Mouse (Mus musculus) erythroblast, embryonic 14.5 days (primary cell): ENCODE data around the gene Nipal4.

ENCODE experiments used
- GATA1 ChIP-seq: IDR thresholded peaks from 2 replicates; pipeline ENCODE4 v1.6.1; 2012; ENCODE audit warnings: low read length, inconsistent platforms, mixed read lengths
- TAL1 ChIP-seq: IDR thresholded peaks from 3 replicates; pipeline ENCODE4 v1.6.1; 2012; ENCODE audit warnings: low read length, inconsistent platforms, mixed read lengths

DNA sequence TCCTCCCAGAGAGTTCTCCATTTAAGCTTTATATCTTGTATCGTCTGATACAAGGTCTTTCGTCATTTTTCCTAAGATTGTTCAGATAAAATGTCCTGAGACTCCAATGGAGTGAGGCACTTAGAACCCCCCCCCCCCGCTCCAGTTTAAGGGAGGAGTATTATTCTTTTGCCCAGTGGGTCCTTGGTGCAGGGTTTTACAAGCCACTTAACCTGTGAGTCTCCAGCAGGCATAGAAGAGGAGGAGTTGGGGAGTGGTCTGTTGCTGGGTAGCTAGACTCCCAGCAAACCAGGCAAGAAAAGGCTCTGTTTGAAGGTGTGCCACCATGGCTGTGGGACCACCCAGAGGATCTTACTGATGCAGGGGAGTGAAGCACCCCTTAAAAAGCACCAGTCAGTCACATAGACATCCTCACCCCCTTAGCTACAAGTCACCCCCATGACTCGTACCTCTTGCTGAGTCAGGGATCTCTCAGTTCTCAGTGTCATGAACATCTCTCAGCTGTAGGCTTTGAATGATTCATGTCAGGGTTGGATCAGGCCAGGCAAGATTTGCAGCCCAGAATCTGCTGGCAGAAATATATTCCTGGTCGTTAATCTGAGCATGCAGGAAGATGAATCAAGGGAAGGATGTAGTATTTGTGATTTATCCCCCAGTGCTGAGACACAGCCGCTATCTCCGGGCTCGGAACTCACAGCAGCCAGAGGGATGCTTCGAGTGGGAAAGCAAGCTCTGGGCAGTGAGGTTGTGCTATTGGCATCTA, 50.7 kb downstream of the Nipal4 start:
- TF ChIP-seq TAL1 (no peak), GATA1 (no peak)
